Mouse (Mus musculus) frontal cortex, postnatal 36 days (tissue): Measurements from ENCODE around the gene Lhx5.

Experiments
- DNase-seq, 2 experiments: peaks; one replicate each; pipeline ENCODE4 v3.0.0; 2022; ENCODE audit warnings: low spot score in 2 of 2

Gene Lhx5

GRCm38 (mm10) chr5:120432486-120433015 is 1.1 kb downstream of the Lhx5 start:
- DNase-seq = no peak

DNA sequence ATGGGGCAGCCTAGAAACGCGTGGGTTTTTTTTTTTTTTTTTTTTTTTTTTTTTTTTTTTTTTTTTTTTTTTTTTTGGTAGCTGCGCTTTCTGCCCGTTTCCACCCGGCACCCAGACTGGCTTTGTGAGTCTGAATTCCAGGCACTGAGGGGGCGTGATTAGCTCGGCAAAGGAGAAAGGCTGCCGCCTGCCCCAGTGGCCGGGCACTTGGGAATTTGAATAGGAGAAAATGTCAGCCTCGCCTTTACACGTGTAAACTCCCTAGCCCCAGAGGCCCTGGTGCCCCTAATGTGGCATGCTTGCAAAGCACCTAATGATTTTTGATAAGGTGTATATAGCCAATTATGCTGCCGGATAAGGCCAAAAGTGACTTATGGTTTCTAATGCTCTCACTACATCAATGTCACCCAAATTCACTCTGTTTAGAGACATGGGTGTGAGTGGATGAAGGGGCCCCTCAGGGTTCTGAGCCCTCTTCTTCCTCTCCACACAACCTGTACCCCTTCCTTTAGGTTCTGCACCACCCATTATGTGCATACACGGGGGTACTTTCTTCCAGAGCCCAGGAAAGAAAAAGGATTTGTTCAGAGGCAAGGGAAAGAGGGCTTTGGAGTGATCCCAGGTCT is 1.7 kb downstream of the Lhx5 start:
- no peak for DNase-seq

- DNase-seq = no peak
These were observed 2.8 kb downstream of the Lhx5 start for GRCm38 (mm10) chr5:120434231-120434735.

- DNase-seq = no peak
These were observed 3.6 kb downstream of the Lhx5 start for GRCm38 (mm10) chr5:120435006-120435681.

GRCm38 (mm10) chr5:120435731-120436501 is 4.4 kb downstream of the Lhx5 start:
- no peak for DNase-seq

GRCm38 (mm10) chr5:120436885-120437495 is 5.5 kb downstream of the Lhx5 start:
- DNase-seq = no peak

DNA sequence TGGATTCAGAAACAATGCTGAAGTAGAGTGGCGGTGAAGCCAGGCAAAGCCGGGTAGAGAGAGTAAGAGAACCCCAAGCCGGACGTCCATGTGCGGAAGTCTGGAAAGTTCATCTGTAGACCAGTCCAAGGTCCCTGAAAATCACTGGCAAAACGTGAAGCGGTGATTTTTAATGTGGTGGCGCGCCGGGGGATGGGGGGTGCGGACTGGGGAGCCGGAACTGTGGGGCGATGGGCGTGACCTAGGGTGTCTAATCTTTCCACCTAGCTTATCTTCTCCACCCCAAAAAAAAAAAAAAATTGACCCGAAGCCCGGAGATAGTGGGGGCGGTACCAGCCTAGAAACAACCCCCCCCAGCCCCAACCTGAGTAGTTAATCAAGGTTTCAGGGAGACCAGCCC is 6.0 kb downstream of the Lhx5 start:
- no peak for DNase-seq

DNA sequence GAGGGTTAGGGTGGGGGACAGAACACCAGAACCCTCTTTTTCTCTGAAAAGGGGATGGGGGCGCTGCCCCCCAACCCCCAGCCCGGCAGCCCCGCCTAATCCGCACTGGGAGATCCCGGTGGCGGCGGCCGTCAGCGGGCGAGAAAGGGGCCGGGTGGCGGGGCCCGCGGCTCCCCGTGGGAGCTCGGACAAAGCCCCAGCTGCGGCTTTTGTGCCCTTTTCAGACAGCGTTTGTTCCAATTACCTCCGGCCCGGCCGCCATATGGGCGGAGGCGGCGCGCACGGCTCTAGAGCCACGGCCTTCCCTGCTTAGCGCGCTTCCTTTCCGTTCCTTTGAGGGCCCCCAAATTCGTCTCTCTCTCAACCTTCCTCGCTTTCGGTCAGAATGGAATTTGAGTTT is 6.5 kb downstream of the Lhx5 start:
- DNase-seq = no peak

GRCm38 (mm10) chr5:120438469-120438868 is 7.0 kb downstream of the Lhx5 start:
- DNase-seq = no peak

DNA sequence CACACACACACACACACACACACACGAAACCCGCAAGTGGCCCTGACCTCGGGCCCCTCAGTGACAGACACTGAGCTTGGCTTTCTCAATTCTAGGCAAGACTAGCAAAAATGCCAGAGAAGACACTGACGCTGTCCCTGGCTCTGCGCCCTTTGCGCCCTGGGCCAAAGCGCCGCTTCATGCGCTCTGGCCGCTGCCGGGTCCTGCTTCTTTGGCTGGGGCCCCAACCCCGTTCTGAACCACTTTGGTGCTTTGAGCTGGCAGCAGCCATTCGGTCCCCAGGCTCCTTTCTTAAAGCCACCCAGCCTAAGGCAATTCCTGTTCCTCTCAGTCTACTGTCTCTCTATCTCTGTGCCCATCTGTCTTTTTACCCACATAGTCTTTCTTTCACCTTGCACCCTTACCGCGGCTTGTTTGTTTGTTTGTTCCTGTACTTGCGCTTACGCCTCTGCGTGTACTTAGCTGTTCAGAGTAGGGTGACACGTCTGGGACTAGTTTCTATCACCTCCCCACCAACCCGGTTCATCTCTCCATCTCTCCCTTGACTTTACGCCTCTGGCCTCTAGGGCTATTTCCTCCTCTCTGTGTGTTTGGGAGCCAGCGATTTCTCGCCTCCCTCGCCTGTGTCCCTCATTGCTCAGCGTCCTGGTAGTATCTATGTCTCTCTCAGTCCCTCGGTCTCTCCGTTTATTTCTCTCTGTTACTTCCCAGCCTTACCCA is 7.7 kb downstream of the Lhx5 start:
- no peak for DNase-seq

GRCm38 (mm10) chr5:120439887-120440670 is 8.6 kb downstream of the Lhx5 start:
- DNase-seq = no peak

- DNase-seq = peak; percentile 87 to 88
These were observed 9.2 kb downstream of the Lhx5 start for GRCm38 (mm10) chr5:120440733-120441132.

- no peak for DNase-seq
These were observed 15.8 kb downstream of the Lhx5 start for GRCm38 (mm10) chr5:120447305-120447704.

DNA sequence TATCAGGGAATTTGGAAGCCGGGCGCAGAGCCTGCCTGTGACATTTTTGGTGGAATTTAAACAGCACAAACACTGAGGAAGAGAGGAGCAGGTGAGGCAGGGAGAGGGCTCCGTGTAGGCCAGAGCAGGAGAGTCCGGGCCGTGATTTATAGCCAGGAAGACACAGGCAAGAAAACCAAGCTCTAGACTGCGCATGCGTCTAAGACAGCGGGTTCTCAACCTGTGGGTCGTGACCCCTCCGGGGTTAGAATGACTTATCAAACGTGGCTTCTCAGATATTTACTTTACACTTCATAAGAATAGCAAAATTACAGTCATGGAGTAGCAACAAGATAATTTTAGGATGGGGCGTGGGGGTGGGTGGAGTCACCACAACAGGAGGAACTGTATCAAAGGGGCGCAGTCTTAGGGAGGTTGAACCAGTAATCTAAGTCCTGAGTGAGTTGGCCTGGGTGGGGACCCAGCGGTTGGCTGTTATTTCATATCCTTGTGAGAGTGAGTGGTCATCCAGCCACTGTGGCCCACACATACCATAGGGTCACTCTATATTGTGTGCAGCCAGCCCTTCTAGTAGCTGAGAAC is 23.3 kb downstream of the Lhx5 start:
- DNase-seq = no peak

GRCm38 (mm10) chr5:120456253-120456652 is 24.8 kb downstream of the Lhx5 start:
- no peak for DNase-seq

DNA sequence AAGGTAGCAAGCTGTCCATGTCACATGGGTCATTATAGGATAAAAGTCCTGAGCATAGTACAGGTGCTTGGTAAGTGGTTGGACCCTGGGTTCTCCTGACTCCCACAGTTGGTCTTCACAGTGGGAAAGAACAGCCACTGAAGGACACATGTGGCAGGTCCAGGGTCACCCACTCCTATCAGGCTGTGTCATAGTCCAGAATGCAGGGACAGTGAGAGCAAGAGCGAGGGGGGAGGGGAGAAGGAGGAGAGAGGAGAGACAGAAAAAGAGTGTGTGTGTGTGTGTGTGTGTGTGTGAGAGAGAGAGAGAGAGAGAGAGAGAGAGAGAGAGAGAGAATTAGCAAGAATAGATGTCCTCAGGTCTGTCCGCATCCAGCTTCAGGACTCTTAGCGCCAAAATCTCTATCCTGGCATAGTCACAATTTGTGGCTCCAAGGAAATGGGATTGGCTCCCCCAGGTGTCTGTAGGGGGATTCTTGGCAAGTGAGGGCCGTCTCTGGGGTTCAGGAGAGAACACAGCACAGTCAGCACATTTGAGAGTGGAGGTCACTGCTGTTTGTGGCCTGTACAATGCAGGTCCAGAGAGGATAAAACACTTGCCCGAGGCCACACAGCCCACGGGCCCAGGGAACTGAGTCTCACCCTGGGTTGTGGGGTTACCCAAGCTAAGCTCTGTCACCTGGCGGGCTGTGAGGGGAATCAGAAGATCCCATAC is 25.5 kb downstream of the Lhx5 start:
- DNase-seq = no peak

GRCm38 (mm10) chr5:120457628-120458027 is 26.1 kb downstream of the Lhx5 start:
- DNase-seq = peak; percentile 59

GRCm38 (mm10) chr5:120459133-120459532 is 27.6 kb downstream of the Lhx5 start:
- DNase-seq = no peak

DNA sequence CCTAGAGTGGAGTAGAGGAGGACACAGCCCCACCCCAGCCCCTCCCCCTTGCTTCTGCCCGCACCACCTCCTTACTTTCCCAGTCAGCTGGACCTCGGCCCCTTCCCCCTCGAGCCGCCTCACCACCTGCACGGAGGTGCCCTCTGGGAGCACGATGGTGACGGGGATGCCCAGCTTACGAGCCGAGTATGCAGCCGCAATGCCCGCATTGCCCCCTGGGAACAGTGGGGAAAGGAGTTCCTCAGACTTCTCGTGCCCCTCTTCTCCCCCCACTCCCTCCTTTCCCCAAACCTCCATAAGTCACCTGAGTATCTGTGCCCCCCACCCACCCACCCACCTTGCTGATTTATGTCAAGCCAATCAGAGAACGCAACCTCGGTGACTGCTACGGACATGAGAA is 30.4 kb downstream of the Lhx5 start:
- DNase-seq = no peak

DNA sequence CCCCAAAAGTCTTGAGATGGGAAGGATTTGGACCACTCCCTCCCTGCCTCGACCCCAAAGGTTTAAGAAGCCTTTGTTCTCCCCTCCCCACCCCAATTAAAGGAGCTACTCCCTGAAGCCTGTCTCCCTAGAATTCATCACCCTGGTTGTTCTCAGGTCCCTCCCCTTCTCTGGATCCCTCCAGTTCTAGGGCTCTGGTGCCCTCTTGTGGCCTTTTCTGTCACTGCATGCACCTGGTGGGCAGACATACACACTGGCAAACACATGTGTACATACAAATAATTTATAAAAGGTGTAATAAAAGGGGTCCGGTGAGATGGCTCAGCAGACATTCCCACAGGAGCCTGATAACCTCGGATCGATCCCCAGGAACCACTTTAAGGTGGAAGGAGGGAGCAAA is 32.8 kb downstream of the Lhx5 start:
- DNase-seq = no peak
